Mouse (Mus musculus) spleen, adult 18-20 months (tissue): ENCODE measurements around the gene Clca3a1.
"Not testable (repeated sequence)": the region's sequence is repeated elsewhere in the genome, so short reads cannot be mapped to it uniquely, and the experiment has no call there.

Experiments used
- DNase-seq, 2 experiments: peaks; one replicate each; pipeline ENCODE4 v3.0.0; 2022; ENCODE audit warnings: mixed read lengths in 2 of 2

The Clca3a1 gene

GRCm38 (mm10) chr3:144760592-144761309 lies at the start of gene Clca3a1:
Clca3a1 (minus strand) TSS chr3:144760977.
- DNase-seq = no peak

GRCm38 (mm10) chr3:144808153-144808925 lies 47.6 kb upstream of the Clca3a1 start:
- not testable (repeated sequence) for DNase-seq

GRCm38 (mm10) chr3:144806626-144807025 lies 45.8 kb upstream of the Clca3a1 start:
- DNase-seq = not testable (repeated sequence)

GRCm38 (mm10) chr3:144801861-144802260 lies 41.1 kb upstream of the Clca3a1 start:
- DNase-seq = no peak

- no peak for DNase-seq
Measured at GRCm38 (mm10) chr3:144785181-144786148, 24.7 kb upstream of the Clca3a1 start.

DNA sequence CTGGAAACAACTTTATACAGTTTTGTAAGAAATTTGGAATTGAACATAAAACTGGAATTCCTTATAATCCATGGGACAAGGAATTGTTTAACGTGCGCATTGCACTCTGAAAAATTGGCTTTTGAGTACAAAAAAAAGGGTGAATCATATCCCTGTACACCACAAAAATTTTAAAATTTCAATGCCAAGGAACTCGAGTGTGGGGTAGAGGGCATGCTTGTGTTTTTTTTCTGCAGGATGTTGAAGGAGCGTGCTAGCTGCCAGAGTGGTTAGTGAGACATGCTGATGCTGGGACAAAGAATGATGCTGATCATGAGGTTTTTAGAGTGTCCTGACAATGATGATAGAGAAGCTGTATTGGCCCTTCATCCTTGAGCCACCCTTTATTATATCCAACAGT lies 4.4 kb upstream of the Clca3a1 start:
- no peak for DNase-seq

DNA sequence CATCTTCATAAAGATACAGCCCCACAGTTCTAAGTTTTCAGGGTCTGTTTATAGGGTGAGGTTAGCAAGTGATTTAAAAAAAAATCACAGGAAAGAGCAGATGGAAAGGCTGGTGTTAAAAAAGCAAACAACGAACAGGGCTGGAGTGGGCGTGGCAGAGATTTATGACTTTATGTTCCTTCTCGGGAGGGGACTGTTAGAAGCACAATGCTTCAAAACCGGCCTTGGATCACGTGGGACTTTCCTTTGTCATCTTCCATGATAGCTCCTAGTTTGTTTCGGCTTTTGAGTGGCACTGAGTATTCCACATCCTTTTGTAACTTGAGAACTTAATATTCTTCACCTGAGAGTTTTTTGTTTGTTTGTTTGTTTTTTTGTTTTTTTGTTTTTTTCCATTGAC lies 677 bp upstream of the Clca3a1 start:
- no peak for DNase-seq

DNA sequence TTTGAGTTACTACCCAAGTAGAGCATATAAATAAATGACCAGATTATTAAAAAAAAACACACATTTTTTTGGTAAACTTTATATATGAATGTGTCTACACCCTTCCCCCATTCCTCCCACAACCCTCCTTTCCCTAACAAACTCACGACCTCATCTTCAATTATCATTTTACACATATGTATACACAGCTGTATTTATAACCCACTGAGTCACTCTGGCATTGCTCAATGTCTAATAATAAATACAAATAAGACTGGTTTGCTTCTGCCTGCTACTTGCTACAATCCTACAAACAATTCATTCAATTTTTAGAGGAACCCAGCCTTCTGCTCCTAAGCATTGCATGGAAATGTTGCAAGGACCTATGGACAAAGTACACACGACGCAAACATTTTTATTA lies 1.1 kb downstream of the Clca3a1 start:
- no peak for DNase-seq

- DNase-seq = not testable (repeated sequence)
Measured at GRCm38 (mm10) chr3:144756103-144756502, 4.7 kb downstream of the Clca3a1 start.

DNA sequence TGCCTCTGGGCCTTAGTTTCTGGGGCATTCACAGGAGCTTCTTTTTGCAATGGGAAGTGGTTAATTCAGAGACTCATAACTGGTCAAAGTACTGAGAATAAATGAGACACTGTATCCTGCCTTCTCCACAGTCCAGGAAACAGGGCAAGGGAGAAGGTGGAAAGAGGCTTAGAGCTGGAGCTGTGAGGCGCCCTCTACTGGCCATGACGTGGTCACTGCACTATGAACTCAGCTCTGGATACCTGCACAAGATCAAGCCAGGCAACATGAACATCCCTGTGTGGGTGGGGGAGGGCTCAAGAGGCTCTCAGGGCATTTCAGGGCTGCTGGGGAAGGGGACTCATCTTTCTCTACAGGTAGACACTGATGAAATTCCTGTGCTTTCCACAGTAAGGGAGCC lies 7.7 kb downstream of the Clca3a1 start:
- DNase-seq = peak in 1 of 2 experiments; percentile 14

GRCm38 (mm10) chr3:144749062-144749963 lies 11.5 kb downstream of the Clca3a1 start:
- not testable (repeated sequence) for DNase-seq

- DNase-seq = not testable (repeated sequence)
Measured at GRCm38 (mm10) chr3:144747706-144748105, 13.1 kb downstream of the Clca3a1 start.

- DNase-seq = not testable (repeated sequence)
Measured at GRCm38 (mm10) chr3:144738396-144738795, 22.4 kb downstream of the Clca3a1 start.

GRCm38 (mm10) chr3:144736831-144737230 lies 23.9 kb downstream of the Clca3a1 start:
- DNase-seq = peak in 1 of 2 experiments; percentile 17

DNA sequence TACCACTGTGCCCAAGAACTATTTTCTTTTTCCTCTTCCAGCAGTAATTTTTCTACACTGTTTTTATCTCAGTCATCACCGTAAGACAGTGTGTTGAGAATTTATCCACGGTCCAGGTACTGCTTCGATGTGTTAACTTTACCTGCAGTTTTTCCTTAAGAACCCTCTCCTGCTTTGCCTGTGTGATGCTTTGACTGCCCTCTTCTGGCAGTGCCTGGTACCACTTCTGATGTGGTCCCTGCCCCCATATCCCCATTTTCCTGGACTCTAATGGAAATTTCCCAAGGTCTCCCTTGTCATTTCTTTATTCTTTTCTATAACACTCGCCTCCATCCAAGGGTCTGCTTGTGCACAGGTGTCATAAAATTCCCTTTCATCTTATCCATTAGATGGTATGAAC lies 37.3 kb downstream of the Clca3a1 start:
- DNase-seq = peak in 1 of 2 experiments; percentile 65

DNA sequence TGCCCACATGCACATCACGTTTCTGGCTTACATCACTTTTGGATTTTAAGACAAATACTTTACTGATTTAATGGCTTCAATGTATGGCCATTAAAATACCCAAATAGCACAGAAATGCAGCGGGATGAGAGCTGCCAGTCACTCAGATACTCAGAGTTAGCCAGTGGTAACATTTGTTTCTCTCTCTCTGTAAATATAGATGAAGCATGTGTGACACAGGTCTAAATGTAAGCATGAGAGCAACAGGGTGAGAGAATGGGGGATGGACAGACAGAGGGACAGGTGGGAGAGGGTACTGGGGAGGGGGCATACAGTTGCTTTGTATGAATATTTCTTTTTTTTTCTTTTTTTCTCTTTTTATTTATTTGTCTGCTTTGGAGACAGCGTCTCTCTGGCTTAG lies 38.2 kb downstream of the Clca3a1 start:
- DNase-seq = not testable (repeated sequence)

DNA sequence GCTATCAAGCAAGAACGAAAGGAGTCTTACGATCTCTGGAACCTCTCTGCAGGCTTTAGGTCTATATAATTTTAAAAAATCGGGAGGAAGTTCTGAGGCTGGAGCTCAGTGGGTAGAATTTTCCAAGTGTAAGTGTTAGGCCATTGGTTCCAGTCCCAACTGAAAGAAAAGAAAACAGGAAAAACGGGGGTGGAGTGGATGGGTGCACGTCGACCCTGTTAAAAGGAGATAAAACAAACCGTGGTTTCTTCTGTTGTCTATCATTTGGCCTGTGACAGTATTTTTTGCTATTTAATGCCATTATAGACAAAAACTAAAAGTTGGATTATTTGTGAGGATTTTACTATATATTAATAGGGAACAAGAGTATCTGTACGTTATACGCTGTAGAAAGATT lies 38.9 kb downstream of the Clca3a1 start:
- DNase-seq = no peak

DNA sequence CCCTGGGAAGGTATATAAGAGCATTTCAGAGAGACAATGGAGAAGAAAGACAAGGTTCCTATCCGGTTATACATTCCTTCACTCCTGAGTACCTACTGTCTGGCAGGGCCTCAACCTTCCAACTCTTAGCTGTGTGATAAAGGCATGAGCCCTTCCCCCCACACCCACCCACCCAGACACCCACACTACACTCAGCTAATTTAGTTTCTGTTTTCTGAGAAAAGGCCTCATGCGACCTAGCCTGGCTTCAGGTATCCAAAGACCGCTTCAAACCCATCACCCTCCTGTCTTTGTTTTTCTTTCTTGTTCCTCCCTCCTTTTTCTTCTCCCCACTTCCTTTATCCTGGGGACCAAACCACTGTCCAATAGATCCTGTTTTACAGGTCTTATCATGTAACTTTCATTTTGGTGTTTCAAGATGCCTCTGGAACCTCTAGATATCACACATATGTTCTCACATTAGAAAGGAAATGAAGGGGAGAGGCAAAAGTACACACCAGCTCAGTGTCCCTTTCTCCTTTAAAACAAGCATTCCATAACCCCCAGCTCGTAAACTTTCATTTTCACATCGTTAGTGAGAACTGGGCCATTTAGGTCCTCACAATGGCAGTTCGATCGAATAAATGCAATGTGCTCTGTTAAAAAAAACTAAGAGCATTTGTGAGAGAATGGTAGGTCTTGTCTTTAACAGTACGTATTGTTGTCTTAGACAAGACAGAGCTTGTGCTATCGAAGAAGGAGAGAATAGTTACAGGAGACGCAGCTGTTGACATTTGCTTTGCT lies 39.5 kb downstream of the Clca3a1 start:
- no peak for DNase-seq

DNA sequence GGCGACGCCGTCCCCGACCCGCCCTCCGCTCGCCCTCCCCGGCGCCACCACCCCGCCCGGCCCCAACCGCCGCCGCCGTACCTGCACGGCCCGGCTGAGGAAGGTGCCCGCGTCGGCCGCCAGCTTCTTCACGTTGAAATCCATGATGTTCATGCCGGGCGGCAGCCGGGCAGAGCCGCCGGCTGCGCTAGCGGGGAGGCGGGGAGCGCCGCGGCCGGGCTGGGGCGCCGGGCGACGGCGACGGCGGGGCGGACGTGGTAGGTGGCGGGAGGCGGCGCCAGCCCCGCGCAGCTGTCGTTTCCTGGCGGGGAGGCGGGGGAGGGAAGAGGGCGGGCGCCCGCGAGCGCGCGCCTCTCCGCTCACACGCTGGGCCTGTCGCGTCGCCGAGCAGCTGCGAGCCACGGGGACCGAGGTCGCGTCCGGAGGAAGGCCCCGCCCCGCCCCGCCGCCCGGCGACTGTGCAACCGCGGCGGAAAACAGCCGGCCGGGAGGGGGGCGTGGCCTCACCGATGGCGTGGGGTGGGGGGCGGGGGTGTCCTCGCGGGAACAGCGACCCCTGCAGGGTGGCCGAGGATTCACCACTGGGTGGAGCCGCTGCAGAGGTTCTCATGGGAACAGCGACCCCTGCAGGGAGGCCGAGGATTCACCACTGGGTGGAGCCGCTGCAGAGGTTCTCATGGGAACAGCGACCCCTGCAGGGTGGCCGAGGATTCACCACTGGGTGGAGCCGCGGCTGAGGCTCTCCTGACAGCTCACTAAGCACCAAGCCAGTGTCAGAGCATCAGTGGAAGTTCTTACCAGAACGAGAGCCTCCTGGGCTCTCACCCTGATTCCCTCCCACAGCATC lies 40.7 kb downstream of the Clca3a1 start, which contains the start of gene Sh3glb1:
Sh3glb1 (minus strand) TSS at position 435 of the 847 bp plus-strand sequence.
- peak; percentile 95 to 97 for DNase-seq
